In genomic region chr3:94888595-94888994, GRCm38 (mm10) we compare ENCODE assay signal across 9 mouse cellular contexts. TPM values are rescaled to one million over a fixed set of nuclear protein-coding genes. Genes with fewer than 3 reads are reported as not detected.
A peak's percentile ranks its signal among the peaks of the same experiment; 100 is the strongest.
DNase-seq lines count a peak whose midpoint lies in the region; ATAC-seq and TF ChIP-seq lines count a peak whose summit lies in the region.
"Had no signal": no experiment of that assay in that cellular context is flagged by ENCODE, and none has a peak within 500 bp of the region (broad histone marks: within the 10 kb centered on the region; RNA-seq: fewer than 3 reads in every experiment).

No protein-coding gene starts in this region.

- no peak overlapping the region for H3K4me3 ChIP-seq in thymus, adult 2 months (ENCODE audit: control insufficient read depth, insufficient read depth, low read length)
- H3K4me3 ChIP-seq in hindbrain, embryonic 14.5 days (replicated peaks; ENCODE audit: low read length): no peak overlapping the region
- H3K4me3 ChIP-seq: limb, embryonic 12.5 days had no signal

- H3K9me3 ChIP-seq in hindbrain, embryonic 14.5 days (ENCODE audit: control insufficient read depth, low read length): no peaks in the 10 kb centered on the region
- H3K9me3 ChIP-seq: limb, embryonic 12.5 days had no signal

- ATAC-seq in hindbrain, embryonic 14.5 days (ENCODE audit: low FRiP score): no peak

- H3K9ac ChIP-seq in hindbrain, embryonic 14.5 days: no peak overlapping the region
- H3K9ac ChIP-seq: limb, embryonic 12.5 days had no signal

- H3K4me2 ChIP-seq in hindbrain, embryonic 14.5 days (replicated peaks): no peak overlapping the region
- H3K4me2 ChIP-seq: limb, embryonic 12.5 days had no signal

- no peak for TF ChIP-seq CTCF in thymus, adult 2 months (IDR thresholded peaks at IDR 0.05; ENCODE audit: borderline replicate concordance, control insufficient read depth, extremely low read depth, insufficient read depth, low read length, poor library complexity)

- peak; percentile 52 for DNase-seq in adrenal gland, adult 8-10 months
- DNase-seq in adrenal gland, postnatal 25 days: no peak
- DNase-seq in thymus, adult 2 months: peak; percentile 30
- no peak for DNase-seq in thymus, adult 18-20 months
- peak; percentile 60 to 62 for DNase-seq in kidney, adult 8-10 months
- peak; percentile 53 for DNase-seq in splenic B cell, adult 2 months (ENCODE audit: low read depth, low spot score)
- DNase-seq in layer of hippocampus, postnatal 14 days (ENCODE audit: low spot score in 2 of 2): no peak
- no peak for DNase-seq in hindbrain, embryonic 14.5 days (ENCODE audit: low spot score)

- no peaks in the 10 kb centered on the region for H3K27me3 ChIP-seq in thymus, adult 2 months (ENCODE audit: control insufficient read depth, insufficient read depth, low read length)
- H3K27me3 ChIP-seq in splenic B cell, adult 2 months (ENCODE audit: control insufficient read depth, insufficient read depth, low read length, poor library complexity, severe bottlenecking): no peaks in the 10 kb centered on the region
- no peaks in the 10 kb centered on the region for H3K27me3 ChIP-seq in hindbrain, embryonic 14.5 days (ENCODE audit: control insufficient read depth, insufficient read depth, low read length)
- H3K27me3 ChIP-seq: limb, embryonic 12.5 days had no signal

- TF ChIP-seq POLR2A in thymus, adult 2 months (IDR thresholded peaks at IDR 0.05; ENCODE audit: control insufficient read depth, extremely low read depth, insufficient read depth, low read length, poor library complexity): no peak

- H3K27ac ChIP-seq in thymus, adult 2 months (ENCODE audit: control insufficient read depth, insufficient read depth, low read length): no peak overlapping the region
- H3K27ac ChIP-seq in hindbrain, embryonic 14.5 days: no peak overlapping the region
- H3K27ac ChIP-seq: limb, embryonic 12.5 days had no signal

- H3K36me3 ChIP-seq in thymus, adult 2 months (ENCODE audit: control insufficient read depth, insufficient read depth, low read length): peaks cover 10% of the 10 kb centered on the region
- H3K36me3 ChIP-seq in splenic B cell, adult 2 months (ENCODE audit: control insufficient read depth, insufficient read depth, low read length, poor library complexity, severe bottlenecking): peaks cover 5% of the 10 kb centered on the region; the same call in 1 of the 2 replicates
- H3K36me3 ChIP-seq in hindbrain, embryonic 14.5 days (replicated peaks; ENCODE audit: control insufficient read depth, insufficient read depth): peaks cover 18% of the 10 kb centered on the region

- peaks cover 5% of the 10 kb centered on the region for H3K4me1 ChIP-seq in thymus, adult 2 months (replicated peaks; ENCODE audit: control insufficient read depth, insufficient read depth, low read length)
- peaks cover 13% of the 10 kb centered on the region for H3K4me1 ChIP-seq in hindbrain, embryonic 14.5 days (replicated peaks; ENCODE audit: control insufficient read depth, insufficient read depth, low read length)

RNA-seq across cellular contexts. Expression of gene Psmb4, which starts 1.8 kb away (rescaled TPM):
- total RNA-seq in adrenal gland, adult 8-10 months (2022): 100 to 1,000 TPM; 313 to 362 (median 341) TPM
- total RNA-seq in adrenal gland, postnatal 25 days (2021): 312 and 325 TPM in 2 replicates
- polyA plus RNA-seq in thymus, adult 2 months (2012; rRNA removed): 314 and 384 TPM in 2 replicates
- total RNA-seq in layer of hippocampus, postnatal 14 days (2021): 100 to 1,000 TPM; 271 to 301 TPM
- 380 and 393 TPM in 2 replicates for polyA plus RNA-seq in hindbrain, embryonic 14.5 days (2014; fragmentation: Nextera tagmentation; extraction: Ambion mirVana)

RNA-seq across cellular contexts. Expression of gene Selenbp1, which starts 44.3 kb away (rescaled TPM):
- 10 to 100 TPM; 43.1 to 69.2 (median 57.5) TPM for total RNA-seq in adrenal gland, adult 8-10 months (2022)
- total RNA-seq in adrenal gland, postnatal 25 days (2021): 59.0 and 88.0 TPM in 2 replicates
- 15.9 and 26.7 TPM in 2 replicates for polyA plus RNA-seq in thymus, adult 2 months (2012; rRNA removed)
- total RNA-seq in layer of hippocampus, postnatal 14 days (2021): 1 to 10 TPM; 7.2 to 7.6 TPM
- polyA plus RNA-seq in hindbrain, embryonic 14.5 days (2014; fragmentation: Nextera tagmentation; extraction: Ambion mirVana): 9.9 and 12.9 TPM in 2 replicates

RNA-seq across cellular contexts. Expression of gene Pogz, which starts 51.2 kb away (rescaled TPM):
- 10 to 100 TPM; 28.7 to 61.2 (median 44.1) TPM for total RNA-seq in adrenal gland, adult 8-10 months (2022)
- 41.9 and 46.1 TPM in 2 replicates for total RNA-seq in adrenal gland, postnatal 25 days (2021)
- 69.6 and 73.6 TPM in 2 replicates for polyA plus RNA-seq in thymus, adult 2 months (2012; rRNA removed)
- 10 to 100 TPM; 52.0 to 53.3 TPM for total RNA-seq in layer of hippocampus, postnatal 14 days (2021)
- polyA plus RNA-seq in hindbrain, embryonic 14.5 days (2014; fragmentation: Nextera tagmentation; extraction: Ambion mirVana): 23.8 and 24.1 TPM in 2 replicates

Comparison
In these comparisons a context has a peak if more than half of its experiments do, and no peak if none do; other contexts are left out.
1. DNase-seq: peak in adrenal gland, adult 8-10 months (single experiment), thymus, adult 2 months (single experiment), kidney, adult 8-10 months (2 of 2) and splenic B cell, adult 2 months (single experiment); none in adrenal gland, postnatal 25 days (single experiment), thymus, adult 18-20 months (0 of 2), layer of hippocampus, postnatal 14 days (0 of 2) and hindbrain, embryonic 14.5 days (single experiment).